Mouse (Mus musculus) activated CD4-positive, CD25-positive, alpha-beta regulatory T cell, adult 4 months (primary cell): ENCODE results near the gene Selenok. TPM values are rescaled to one million over a fixed set of nuclear protein-coding genes. Genes with fewer than 3 reads are reported as not detected.

Experiments
- ATAC-seq: one replicate; pipeline ENCODE4 v1.8.0; 2017
- polyA plus RNA-seq, 2 experiments: library from polyadenylated mRNA; unstranded; fragments of 100-300 nt; shearing (Covaris generic); gene quantifications; one replicate each; pipeline ENCODE4 v1.2.1; 2017

The Selenok gene
- 100 to 1,000 TPM; 350 to 355 TPM for polyA plus RNA-seq

DNA sequence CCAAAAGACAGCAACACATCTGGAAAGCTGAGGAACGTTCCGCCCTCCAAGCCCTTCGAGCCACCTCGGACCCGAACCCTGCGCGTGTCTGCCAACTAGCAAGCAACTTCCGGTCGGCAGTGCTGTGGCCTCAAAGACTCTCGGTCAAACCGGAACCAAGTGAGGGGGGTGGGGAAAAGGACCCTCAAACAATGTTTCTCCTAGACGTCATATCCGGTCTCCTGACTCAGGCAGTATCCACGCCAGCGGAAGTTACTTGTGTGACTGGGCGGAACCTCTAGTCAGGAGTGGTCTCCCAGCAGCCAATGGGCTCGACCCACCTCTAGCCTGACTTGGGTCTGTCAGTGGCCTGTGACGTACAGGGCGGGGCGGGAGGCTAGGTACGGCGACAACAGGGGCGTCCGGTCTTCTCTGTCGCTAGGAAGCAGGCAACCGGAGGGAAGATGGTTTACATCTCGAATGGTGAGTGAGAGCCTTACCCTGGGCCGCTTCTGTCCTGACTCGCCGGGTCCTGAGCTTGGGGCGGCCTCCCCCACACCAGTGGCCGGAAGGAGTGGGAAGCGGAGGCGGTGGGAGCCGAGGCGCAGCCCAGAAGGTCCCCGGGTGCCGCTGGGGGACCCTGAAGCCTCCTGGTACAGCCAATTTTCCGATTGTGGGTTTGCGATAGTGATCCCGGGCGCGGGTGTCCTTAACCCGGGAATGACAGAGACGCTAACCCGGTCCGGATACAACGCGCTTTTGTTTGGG lies at the start of gene Selenok:
Gene Selenok, plus strand, starts transcription at position 234 of the 747 bp plus-strand sequence.
- peak; percentile 99 for ATAC-seq

DNA sequence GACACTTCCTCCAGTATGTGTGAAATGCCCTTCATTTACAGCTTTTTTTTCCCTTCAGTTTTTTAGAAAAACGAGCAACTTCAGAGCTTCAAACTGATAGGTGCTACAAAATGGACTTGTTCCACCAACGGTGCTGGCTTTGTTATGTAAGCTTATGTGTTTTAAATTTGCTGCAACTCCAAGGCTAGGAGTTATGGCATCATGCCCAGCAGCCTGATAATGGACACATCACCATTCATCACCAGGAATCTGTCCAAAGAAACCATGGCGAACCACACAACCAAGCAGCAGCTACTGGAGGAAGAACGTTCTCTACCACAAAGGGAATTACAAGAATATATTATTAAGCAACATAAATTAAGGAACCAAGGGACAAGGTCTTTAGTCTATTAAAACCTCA lies 39.1 kb upstream of the Selenok start:
- no peak for ATAC-seq

- ATAC-seq: no peak
Observed at GRCm38 (mm10) chr14:29935516-29935915, 32.6 kb upstream of the Selenok start.

- no peak for ATAC-seq
Observed at GRCm38 (mm10) chr14:29937466-29937865, 30.6 kb upstream of the Selenok start.

DNA sequence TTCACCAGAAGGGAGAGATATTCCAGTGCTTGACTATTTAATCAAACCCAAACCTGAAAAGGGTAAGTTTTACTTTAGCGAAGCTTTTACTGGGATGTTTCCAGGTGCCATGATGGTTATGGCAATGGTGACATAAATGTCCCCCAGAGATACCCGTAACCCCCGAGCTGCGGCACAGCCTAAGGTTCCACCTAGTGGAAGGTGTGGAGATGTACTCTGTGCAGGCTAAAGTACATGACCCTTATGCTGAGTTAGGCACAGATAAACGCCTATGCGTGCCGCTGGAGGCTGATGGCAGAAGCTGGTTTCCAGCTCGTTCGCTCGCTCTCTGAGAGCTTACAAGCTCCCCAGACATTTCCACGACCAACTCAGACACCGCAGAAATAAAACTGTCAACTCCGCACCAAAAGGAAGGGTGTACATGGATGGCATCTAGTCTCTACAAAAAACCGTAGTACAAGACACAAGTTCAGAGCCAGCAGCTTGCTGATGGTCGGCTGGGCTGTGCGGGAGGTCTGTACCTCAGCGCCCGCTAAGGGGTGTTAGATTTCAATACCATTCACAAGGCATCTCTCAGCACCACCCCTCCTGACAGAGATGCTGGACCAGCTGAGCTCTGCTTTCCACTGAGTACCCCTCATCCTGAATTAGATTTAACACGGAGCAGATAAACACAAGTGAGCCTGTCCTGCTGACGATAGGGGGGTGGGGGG lies 28.4 kb upstream of the Selenok start:
- ATAC-seq: no peak

- ATAC-seq: no peak
Observed at GRCm38 (mm10) chr14:29940313-29940812, 27.7 kb upstream of the Selenok start.

- no peak for ATAC-seq
Observed at GRCm38 (mm10) chr14:29940877-29941276, 27.2 kb upstream of the Selenok start.

- peak; percentile 57 for ATAC-seq
Observed at GRCm38 (mm10) chr14:29946761-29947309, 21.3 kb upstream of the Selenok start.

DNA sequence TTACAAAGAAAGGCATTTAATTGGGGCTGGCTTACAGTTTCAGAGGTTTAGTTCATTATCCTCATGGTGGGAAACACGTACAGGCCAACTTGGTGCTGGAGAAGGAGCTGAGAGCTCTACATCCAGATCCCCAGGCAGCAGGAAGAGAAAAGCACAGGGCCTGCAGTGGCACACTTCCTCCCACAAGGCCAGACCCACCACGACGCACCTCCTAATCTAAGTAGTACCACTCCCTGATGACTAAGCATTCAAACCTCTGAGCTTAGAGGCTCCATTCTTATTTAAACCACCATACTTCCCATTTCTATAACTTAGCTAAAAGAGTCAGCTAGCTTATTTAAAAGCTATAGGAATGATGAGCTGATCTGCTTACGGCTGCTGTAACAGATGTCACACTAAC lies 17.3 kb upstream of the Selenok start:
- no peak for ATAC-seq

- no peak for ATAC-seq
Observed at GRCm38 (mm10) chr14:29957393-29957792, 10.7 kb upstream of the Selenok start.

GRCm38 (mm10) chr14:29967611-29968010 lies 497 bp upstream of the Selenok start:
- peak; percentile 2 for ATAC-seq

GRCm38 (mm10) chr14:29971446-29971845 lies 3.3 kb downstream of the Selenok start:
- no peak for ATAC-seq

DNA sequence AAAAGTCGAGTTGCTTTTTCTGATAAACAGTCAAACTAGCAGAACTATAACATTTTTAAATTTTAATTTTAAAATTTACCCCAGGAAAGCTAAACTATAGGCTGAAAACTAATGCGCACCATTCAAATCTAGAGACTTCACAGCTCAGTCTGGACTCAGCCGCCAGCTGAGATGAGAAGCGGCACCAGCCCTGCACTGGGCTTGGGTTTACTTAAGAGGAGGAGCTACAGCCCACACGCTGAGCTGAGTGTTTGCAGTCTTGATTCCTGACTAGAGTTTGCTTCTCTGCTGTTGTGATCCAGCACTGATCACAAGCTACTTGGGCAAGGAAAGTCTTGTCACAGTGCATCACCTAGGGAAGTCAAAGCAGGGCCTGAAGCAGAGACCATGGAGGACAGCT lies 3.9 kb downstream of the Selenok start:
- ATAC-seq: no peak

- ATAC-seq: no peak
Observed at GRCm38 (mm10) chr14:29976927-29977326, 8.8 kb downstream of the Selenok start.

- peak; percentile 81 for ATAC-seq
Observed at GRCm38 (mm10) chr14:29978254-29979204, 10.4 kb downstream of the Selenok start, which contains the start of gene Actr8. Gene Actr8 (plus strand): TSS chr14:29978337.

DNA sequence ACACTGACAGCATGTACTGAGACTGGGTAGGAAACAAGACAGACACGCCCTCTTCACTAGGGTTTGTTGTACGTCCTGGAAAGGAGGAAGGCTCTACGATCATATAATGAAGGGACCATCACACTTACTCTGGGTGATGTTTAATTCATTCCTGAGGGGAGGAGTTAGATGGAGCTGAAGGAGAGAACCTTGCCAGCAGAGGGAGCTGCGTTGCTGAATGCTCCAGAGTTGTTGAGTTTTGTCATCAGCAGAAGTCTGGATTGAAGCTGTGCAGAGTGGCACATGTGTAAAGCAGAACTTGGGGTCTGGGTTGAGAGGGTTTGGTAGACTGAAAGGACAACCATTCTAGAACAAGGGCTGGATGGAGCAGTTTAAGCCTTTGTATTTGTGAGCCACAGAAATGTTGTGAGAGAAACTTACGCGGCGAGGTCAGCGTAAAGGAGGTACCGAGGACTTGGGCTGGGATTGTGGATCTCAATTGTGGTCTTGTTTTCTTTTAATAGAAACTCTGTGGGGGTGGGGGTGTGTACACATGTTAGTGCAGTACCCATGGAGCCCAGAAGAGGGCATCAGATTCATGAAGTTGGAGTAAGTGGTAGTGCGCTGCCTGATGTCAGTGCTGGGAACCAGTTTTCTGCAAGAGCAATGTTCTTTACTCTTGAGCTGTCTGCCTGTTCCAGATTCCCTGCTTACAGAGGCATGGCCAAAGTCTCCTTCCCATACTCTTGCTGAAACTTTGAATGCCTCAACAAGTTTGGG lies 12.5 kb downstream of the Selenok start:
- peak; percentile 17 for ATAC-seq

DNA sequence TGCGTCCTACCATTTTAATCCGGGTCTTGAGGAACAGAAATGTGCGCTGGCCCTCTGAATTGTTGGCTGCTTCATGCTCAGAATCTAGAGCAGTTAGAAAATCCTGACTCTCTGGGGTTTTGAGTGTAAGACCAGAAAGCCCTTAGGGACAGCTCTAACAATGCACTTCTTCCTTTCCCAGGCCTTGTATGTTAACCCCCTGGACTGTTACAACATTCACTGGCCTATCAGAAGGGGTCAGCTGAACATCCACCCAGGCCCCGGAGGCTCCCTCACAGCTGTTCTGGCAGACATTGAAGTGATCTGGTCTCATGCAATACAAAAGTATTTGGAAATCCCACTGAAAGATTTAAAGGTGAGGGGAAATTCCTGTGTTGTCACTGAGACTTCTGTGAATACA lies 18.0 kb downstream of the Selenok start:
- ATAC-seq: no peak

GRCm38 (mm10) chr14:29987276-29987675 lies 19.2 kb downstream of the Selenok start:
- ATAC-seq: no peak

GRCm38 (mm10) chr14:29987739-29988138 lies 19.6 kb downstream of the Selenok start:
- no peak for ATAC-seq

DNA sequence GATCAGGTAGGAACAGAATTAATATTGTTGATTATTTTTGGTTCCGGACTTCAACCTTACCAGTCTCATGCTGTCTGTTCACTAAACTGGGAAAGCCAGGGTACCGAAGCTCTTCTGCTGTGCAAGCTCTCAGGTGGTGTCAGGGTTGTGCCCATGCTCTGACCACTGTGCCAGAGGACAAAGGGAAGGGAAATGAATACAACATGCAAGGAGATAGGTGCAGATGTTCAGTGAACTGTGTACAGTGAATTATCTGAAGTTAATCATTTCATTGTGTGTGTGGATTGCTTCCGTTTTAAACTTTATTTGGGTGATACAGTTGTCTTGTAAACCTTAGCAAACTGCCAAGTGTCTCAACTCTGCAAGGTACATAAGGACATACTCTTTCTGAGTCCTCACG lies 20.2 kb downstream of the Selenok start:
- no peak for ATAC-seq

- no peak for ATAC-seq
Observed at GRCm38 (mm10) chr14:29994976-29995375, 26.9 kb downstream of the Selenok start.
